Mouse (Mus musculus) midbrain, postnatal 0 days (tissue): ENCODE data around the gene Hoxc12. TPM values are rescaled to one million over a fixed set of nuclear protein-coding genes. Genes with fewer than 3 reads are reported as not detected.

Experiments
- ATAC-seq: fragments of 200-750 bp; cut with Nextera tagmentation; 2 replicates; pipeline ENCODE4 v1.8.0; 2017; ENCODE audit warnings: moderate number of reproducible peaks, mild to moderate bottlenecking, moderate TSS enrichment, moderate library complexity; ENCODE audit not compliant: low FRiP score
- DNase-seq: peaks from one replicate; pipeline ENCODE4 v3.0.0-alpha.2; 2015; ENCODE audit warnings: low spot score
- H3K27ac ChIP-seq: fragments of 300-500 bp; sonication (generic); 2 replicates; pipeline ENCODE4 v1.5.1; 2014; ENCODE audit warnings: low read depth, mild to moderate bottlenecking, low read length, mixed read lengths
- H3K27me3 ChIP-seq: fragments of 300-500 bp; sonication (generic); 2 replicates; pipeline ENCODE4 v1.6.1; 2014; ENCODE audit warnings: low read length, control low read depth, mixed read lengths; ENCODE audit not compliant: insufficient read depth
- H3K36me3 ChIP-seq: fragments of 300-500 bp; sonication (generic); 2 replicates; pipeline ENCODE4 v1.6.1; 2014; ENCODE audit warnings: low read length, control low read depth, mixed read lengths; ENCODE audit not compliant: insufficient read depth
- H3K4me1 ChIP-seq: fragments of 300-500 bp; sonication (generic); 2 replicates; pipeline ENCODE4 v1.6.1; 2014; ENCODE audit warnings: mild to moderate bottlenecking, control low read depth, antibody characterized with exemption, low read length, mixed read lengths; ENCODE audit not compliant: insufficient read depth
- H3K4me2 ChIP-seq: fragments of 300-500 bp; sonication (generic); 2 replicates; pipeline ENCODE4 v1.6.1; 2014; ENCODE audit warnings: low read depth, mild to moderate bottlenecking, low read length, mixed read lengths; ENCODE audit not compliant: poor library complexity, severe bottlenecking
- H3K4me3 ChIP-seq: fragments of 300-500 bp; sonication (generic); 2 replicates; pipeline ENCODE4 v1.5.1; 2014; ENCODE audit warnings: low read depth, mild to moderate bottlenecking, low read length, moderate library complexity
- H3K9ac ChIP-seq: fragments of 300-500 bp; sonication (generic); replicated peaks from 2 replicates; pipeline ENCODE4 v1.6.1; 2014; ENCODE audit warnings: mild to moderate bottlenecking, low read length, moderate library complexity, mixed read lengths; ENCODE audit not compliant: poor library complexity, severe bottlenecking
- H3K9me3 ChIP-seq: fragments of 300-500 bp; sonication (generic); 2 replicates; pipeline ENCODE4 v1.6.1; 2016; ENCODE audit warnings: low read length, control low read depth
- CTCF ChIP-seq: IDR thresholded peaks from 2 replicates; pipeline ENCODE4 v1.5.1; 2016; ENCODE audit warnings: antibody characterized with exemption, mild to moderate bottlenecking
- WGBS: fragments of 180-500 bp; shearing (Covaris S2); extraction: QIAGEN DNeasy Blood & Tissue Kit; methylation state at CpG from one replicate; pipeline ENCODE4 v1.1.7; 2014; 5-methylcytosine and 5-hydroxymethylcytosine counted together
- polyA plus RNA-seq: library from polyadenylated mRNA; unstranded; fragments of >200 nt; fragmentation: Nextera tagmentation; extraction: Ambion mirVana; gene quantifications from 2 replicates; pipeline ENCODE4 v1.2.1, GENCODE M21; 2015
- total RNA-seq: library from RNA; depleted of rRNA; stranded (reverse); fragments of >200 nt; gene quantifications from 2 replicates; pipeline ENCODE4 v1.2.3, GENCODE M21; 2014

Hoxc12 gene
- total and polyA plus RNA-seq, 2 experiments from 2014 or later, result not detected

DNA sequence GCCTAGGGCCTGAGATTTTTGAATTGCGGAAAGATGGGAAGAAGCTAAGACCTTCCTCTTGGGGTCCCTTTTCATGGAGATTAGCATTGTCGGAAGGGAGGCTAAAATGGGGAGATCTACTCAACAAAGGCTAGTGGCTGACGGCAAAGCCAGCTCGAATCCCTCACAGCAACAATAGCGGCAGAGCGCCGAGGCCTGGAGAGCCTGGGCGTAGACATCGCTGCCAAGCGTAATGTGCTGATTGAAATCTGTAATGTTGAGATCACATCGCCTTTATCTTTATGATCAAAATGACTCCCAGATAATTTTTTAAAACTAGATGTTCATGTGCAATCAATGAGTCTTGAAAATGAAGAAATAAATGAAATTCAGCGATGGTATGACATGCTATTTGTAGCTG lies 2.1 kb upstream of the Hoxc12 start:
- no peak overlapping the region for H3K27ac ChIP-seq
- H3K36me3 ChIP-seq, result no peaks in the 10 kb centered on the region
- no peak overlapping the region for H3K4me3 ChIP-seq
- H3K27me3 ChIP-seq, result peaks cover 94% of the 10 kb centered on the region
- WGBS, result 3% methylated on average over 12 of the region's 12 CpGs
- DNase-seq (no peak), ATAC-seq (no peak)
- H3K4me2 ChIP-seq, result no peak overlapping the region
- H3K9me3 ChIP-seq, result no peaks in the 10 kb centered on the region
- no peak overlapping the region for H3K9ac ChIP-seq
- no peaks in the 10 kb centered on the region for H3K4me1 ChIP-seq
- TF ChIP-seq CTCF, result no peak

DNA sequence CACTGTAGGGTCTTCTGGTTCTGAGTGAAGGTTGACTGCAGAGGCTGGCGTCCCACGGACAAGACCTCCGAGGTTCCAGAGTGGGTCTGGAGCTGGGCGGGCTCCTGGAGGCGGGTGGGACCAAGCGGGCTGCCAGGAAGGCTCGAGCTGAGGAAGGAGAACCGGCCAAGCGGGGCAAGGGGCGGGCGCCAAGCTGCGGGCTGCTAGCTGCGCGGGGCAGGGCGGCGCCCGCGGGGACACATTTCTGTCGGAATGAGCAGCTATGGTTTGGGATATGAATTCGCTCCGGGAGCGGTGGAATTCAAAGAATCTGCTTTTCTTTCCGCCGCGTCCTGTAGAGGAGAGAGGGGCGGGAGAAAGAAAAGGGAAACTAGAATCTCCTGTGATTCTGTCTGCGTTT lies 1.7 kb upstream of the Hoxc12 start:
- TF ChIP-seq CTCF, result no peak
- no peaks in the 10 kb centered on the region for H3K9me3 ChIP-seq
- 2% methylated on average over 24 of the region's 27 CpGs for WGBS
- H3K4me1 ChIP-seq, result no peaks in the 10 kb centered on the region
- H3K4me2 ChIP-seq, result no peak overlapping the region
- ATAC-seq (no peak), DNase-seq (no peak)
- no peak overlapping the region for H3K9ac ChIP-seq
- H3K4me3 ChIP-seq, result no peak overlapping the region
- peaks cover 94% of the 10 kb centered on the region for H3K27me3 ChIP-seq
- no peak overlapping the region for H3K27ac ChIP-seq
- no peaks in the 10 kb centered on the region for H3K36me3 ChIP-seq

DNA sequence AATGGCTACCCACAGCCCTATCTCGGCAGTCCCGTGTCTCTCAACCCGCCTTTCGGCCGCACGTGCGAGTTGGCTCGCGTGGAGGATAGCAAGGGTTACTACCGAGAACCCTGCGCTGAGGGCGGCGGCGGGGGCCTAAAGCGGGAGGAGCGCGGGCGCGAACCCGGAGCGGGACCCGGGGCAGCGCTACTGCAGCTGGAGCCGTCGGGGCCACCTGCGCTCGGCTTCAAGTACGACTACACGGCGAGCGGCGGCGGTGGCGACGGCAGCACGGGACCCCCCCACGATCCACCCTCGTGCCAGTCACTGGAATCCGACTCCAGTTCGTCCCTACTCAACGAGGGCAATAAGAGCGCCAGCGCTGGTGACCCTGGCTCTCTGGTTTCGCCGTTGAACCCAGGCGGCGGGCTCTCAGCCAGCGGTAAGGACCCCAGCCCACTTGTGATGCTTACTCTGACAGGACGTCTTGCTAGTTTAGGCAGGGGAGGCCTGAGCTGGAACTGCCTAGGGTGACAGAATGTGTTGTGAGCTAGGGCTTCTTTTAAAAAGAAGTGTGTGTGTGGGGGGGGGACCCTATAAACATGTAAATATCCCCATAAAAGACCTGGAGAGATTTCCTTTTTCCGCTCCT lies 594 bp downstream of the Hoxc12 start:
- H3K9me3 ChIP-seq, result no peaks in the 10 kb centered on the region
- no peaks in the 10 kb centered on the region for H3K36me3 ChIP-seq
- no peak overlapping the region for H3K9ac ChIP-seq
- no peak for TF ChIP-seq CTCF
- ATAC-seq, result no peak
- no peaks in the 10 kb centered on the region for H3K4me1 ChIP-seq
- H3K27me3 ChIP-seq, result peaks cover 94% of the 10 kb centered on the region
- WGBS, result under 1% methylated on average over 37 of the region's 50 CpGs
- H3K4me3 ChIP-seq, result no peak overlapping the region
- H3K27ac ChIP-seq, result no peak overlapping the region
- no peak for DNase-seq
- no peak overlapping the region for H3K4me2 ChIP-seq

DNA sequence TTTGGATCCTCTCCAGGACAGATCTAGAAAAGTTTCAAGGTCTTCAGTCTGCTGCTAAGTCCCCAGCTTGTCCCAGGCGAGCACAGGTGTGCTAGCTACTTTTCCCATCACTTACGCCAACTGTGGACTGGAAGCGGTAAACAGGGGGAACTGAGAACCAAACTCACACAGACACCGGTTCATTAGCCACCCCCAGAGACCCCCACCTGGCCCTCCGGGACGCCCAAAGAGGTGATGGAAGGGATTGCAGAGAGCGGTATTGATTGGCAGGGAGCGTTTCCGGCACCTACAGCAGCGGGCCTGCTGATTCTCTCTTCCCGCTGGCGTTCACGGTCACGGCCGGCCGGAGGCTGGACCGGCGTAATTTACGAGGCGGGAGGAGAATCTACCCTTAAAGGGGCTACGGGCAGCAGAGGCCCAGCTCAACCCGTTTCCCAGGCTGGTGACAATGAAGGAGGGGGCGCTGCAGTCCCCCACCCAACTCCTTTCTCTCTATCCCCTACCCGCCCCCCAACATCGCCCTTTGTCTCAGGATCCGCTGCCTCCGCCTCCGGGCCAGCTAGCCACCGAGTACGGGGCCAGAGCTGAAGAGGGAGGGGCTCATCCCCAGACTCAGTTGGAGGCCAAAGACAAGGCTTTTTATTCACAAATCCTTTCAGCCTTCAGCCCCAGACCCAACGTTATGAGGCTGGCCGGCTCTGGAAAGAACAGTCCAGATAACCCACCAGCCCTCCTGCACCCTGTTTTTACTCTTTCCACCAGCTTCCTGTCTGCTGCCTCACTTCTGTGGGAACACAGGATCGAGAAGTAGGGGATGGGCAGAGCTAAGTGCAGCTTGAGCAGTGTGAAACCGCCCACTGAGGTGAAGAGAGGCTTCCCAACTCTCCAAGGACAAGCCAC lies 2.9 kb downstream of the Hoxc12 start:
- no peak for TF ChIP-seq CTCF
- H3K27me3 ChIP-seq, result peaks cover 93% of the 10 kb centered on the region
- DNase-seq, result no peak
- ATAC-seq, result no peak
- no peaks in the 10 kb centered on the region for H3K36me3 ChIP-seq
- H3K9me3 ChIP-seq, result no peaks in the 10 kb centered on the region
- no peak overlapping the region for H3K4me2 ChIP-seq
- no peak overlapping the region for H3K9ac ChIP-seq
- H3K27ac ChIP-seq, result no peak overlapping the region
- 1% methylated on average over 32 of the region's 34 CpGs for whole genome bisulfite sequencing
- no peak overlapping the region for H3K4me3 ChIP-seq
- H3K4me1 ChIP-seq, result no peaks in the 10 kb centered on the region

DNA sequence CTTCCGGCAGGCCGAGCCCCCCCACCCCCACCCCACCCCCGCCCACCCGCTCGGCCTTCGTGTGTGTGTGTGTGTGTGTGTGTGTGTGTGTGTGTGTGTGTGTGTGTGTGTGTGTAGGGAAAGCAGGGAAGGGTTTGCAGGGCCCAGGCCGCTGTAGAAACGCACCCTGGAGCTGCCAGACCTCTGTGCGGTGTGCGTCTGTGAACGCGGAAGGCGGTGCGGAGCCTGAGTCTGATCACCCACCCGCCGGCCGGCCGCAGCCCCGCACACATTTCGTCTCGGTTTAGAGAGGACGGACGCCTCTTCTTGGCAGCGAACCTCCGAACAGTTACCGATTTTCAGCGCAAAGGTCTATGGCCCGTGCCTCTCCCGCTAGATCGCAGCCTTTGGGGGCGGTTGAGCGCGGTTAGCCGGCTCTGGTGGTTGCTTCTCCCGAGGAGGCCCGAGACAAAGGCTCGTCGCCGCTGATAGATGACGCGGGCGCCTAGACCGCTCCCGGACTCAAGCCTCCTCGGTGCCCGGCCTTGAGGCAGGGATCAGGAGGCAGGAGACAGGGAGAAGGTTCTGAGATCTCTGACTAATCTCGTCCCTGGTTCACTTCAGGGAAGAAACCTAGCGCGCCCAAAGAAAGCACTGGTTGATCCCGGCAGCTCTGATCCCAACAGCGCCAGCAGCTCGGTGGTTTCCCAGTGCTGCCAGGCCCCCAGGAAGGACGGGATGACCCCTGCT lies 6.3 kb downstream of the Hoxc12 start:
- DNase-seq (no peak), ATAC-seq (no peak)
- no peaks in the 10 kb centered on the region for H3K9me3 ChIP-seq
- no peak overlapping the region for H3K27ac ChIP-seq
- no peak overlapping the region for H3K9ac ChIP-seq
- H3K4me2 ChIP-seq, result peak overlapping the region; percentile 4; the same call in 1 of the 2 replicates
- TF ChIP-seq CTCF, result peak; percentile 40; the same call in 1 of the 2 replicates
- peaks cover 96% of the 10 kb centered on the region for H3K27me3 ChIP-seq
- H3K4me3 ChIP-seq, result peak overlapping the region; percentile 16; the same call in 1 of the 2 replicates
- no peaks in the 10 kb centered on the region for H3K4me1 ChIP-seq
- under 1% methylated on average over 44 of the region's 53 CpGs for WGBS
- H3K36me3 ChIP-seq, result no peaks in the 10 kb centered on the region
